Mouse (Mus musculus) heart, postnatal 0 days (tissue): ENCODE data around the gene Urb1.

Experiments
- CTCF ChIP-seq: IDR thresholded peaks from 2 replicates; pipeline ENCODE4 v1.5.1; 2016; ENCODE audit warnings: antibody characterized with exemption, control low read depth, low read depth
- EP300 ChIP-seq: IDR thresholded peaks from 2 replicates; pipeline ENCODE4 v1.6.1; 2016; ENCODE audit warnings: antibody characterized with exemption, low read depth

GRCm38 (mm10) chr16:90809975-90810715, at the start of gene Urb1:
- TF ChIP-seq CTCF (no peak), EP300 (no peak)
